8 mouse cellular contexts compared by ENCODE assay signal in the genomic region with DNA sequence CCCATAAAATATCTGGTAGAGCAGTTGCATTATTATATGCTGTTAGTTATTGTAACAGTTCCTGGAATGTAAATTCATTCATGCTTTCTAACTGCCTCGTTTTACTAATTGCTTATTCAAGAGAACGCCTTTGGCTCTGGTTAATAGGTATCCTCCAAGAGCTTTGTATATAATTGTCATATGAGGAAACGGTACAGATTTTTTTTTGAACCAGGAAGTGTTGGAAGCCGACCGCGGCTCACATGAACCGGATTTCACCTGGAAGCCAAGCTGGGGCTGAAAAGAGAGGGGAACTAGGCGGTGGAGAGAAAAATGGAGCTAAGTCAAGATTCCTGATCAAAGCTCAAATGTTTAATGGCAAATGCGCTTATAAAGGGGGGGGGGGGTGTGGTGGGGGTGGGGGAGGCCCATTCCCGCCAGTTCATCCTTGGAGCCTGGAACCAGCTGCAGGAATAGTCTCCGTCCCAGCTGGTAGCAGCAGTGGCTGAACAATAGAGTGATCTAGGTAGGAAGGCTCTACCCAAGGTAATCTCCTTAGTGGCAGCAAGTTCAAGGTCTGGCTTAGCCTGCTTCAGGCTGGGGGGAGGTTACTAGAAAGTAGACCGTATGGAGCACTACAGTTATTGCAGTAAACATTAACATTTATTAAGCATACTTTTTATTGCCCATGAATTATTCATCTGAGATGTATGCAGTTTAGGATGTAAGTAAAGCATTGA. TPM values are rescaled to one million over a fixed set of nuclear protein-coding genes. Genes with fewer than 3 reads are reported as not detected.
DNase-seq lines count a peak whose midpoint lies in the region; ATAC-seq and TF ChIP-seq lines count a peak whose summit lies in the region.

No protein-coding gene starts in this region.

- H3K36me3 ChIP-seq in limb, embryonic 11.5 days (ENCODE audit: control insufficient read depth, insufficient read depth, low read length), result no peaks in the 10 kb centered on the region
- no peaks in the 10 kb centered on the region for H3K36me3 ChIP-seq in neural tube, embryonic 14.5 days (ENCODE audit: control insufficient read depth, insufficient read depth, low read length)

- WGBS in limb, embryonic 11.5 days, result 3% methylated on average over 12 of the region's 12 CpGs
- WGBS in neural tube, embryonic 14.5 days, result 3% methylated on average over 12 of the region's 12 CpGs

- no peaks in the 10 kb centered on the region for H3K4me1 ChIP-seq in limb, embryonic 11.5 days (ENCODE audit: control insufficient read depth, insufficient read depth, low read length)
- H3K4me1 ChIP-seq in neural tube, embryonic 14.5 days (ENCODE audit: control insufficient read depth, insufficient read depth, low read length), result peaks cover 9% of the 10 kb centered on the region; the same call in 1 of the 2 replicates

- no peaks in the 10 kb centered on the region for H3K9me3 ChIP-seq in limb, embryonic 11.5 days (ENCODE audit: control insufficient read depth, low read length)
- no peaks in the 10 kb centered on the region for H3K9me3 ChIP-seq in neural tube, embryonic 14.5 days (ENCODE audit: control insufficient read depth, low read length)

- no peaks in the 10 kb centered on the region for H3K27me3 ChIP-seq in limb, embryonic 11.5 days (ENCODE audit: control insufficient read depth, insufficient read depth, low read length)
- no peaks in the 10 kb centered on the region for H3K27me3 ChIP-seq in neural tube, embryonic 14.5 days (ENCODE audit: control insufficient read depth, insufficient read depth, low read length)

- TF ChIP-seq CTCF in layer of hippocampus, adult 2 months (conservative IDR thresholded peaks at IDR 0.05), result no peak

- intact Hi-C loops in heart, postnatal 10 days (cut with DNase I), result loop anchor here (5.0 to 10.0 kb wide), 3 partner anchors 440 to 768 kb away; a partner anchor contains a TSS

- 0 out of 2 replicates have a peak, but pooled peaks have one; percentile 10 for ATAC-seq in limb, embryonic 11.5 days (ENCODE audit: insufficient number of reproducible peaks, low FRiP score, low TSS enrichment, low read depth)
- ATAC-seq in neural tube, embryonic 14.5 days (ENCODE audit: low read depth), result peak; percentile 50
- no peak for ATAC-seq in megakaryocyte-erythroid progenitor cell, adult 5-6 weeks (replicated peaks; ENCODE audit: low FRiP score, low TSS enrichment, poor library complexity, severe bottlenecking)

- DNase-seq in layer of hippocampus, adult 2 months (ENCODE audit: low spot score in 2 of 2), result no peak
- DNase-seq in layer of hippocampus, adult 8-10 months (ENCODE audit: low spot score in 2 of 2), result no peak
- DNase-seq in ES-CJ7 (ENCODE audit: low read depth, low spot score), result peak; percentile 46
- DNase-seq in embryo, embryonic 9.5 days (ENCODE audit: extremely low spot score), result peak; percentile 6
- DNase-seq in heart, postnatal 10 days, result peak; percentile 9 to 14
- peak; percentile 29 for DNase-seq in limb, embryonic 11.5 days (ENCODE audit: low spot score)

- peak overlapping the region; percentile 18; the same call in 1 of the 2 replicates for H3K9ac ChIP-seq in limb, embryonic 11.5 days (ENCODE audit: low read length)
- peak overlapping the region; percentile 46 for H3K9ac ChIP-seq in neural tube, embryonic 14.5 days (replicated peaks; ENCODE audit: low read depth, low read length)

- peak overlapping the region; percentile 54 for H3K4me2 ChIP-seq in limb, embryonic 11.5 days (ENCODE audit: low read depth, severe bottlenecking)
- H3K4me2 ChIP-seq in neural tube, embryonic 14.5 days (ENCODE audit: low read depth, low read length), result peak overlapping the region; percentile 48

- H3K4me3 ChIP-seq in layer of hippocampus, adult 2 months, result peak overlapping the region; percentile 85
- H3K4me3 ChIP-seq in limb, embryonic 11.5 days (ENCODE audit: low read depth, low read length), result peak overlapping the region; percentile 55
- peak overlapping the region; percentile 63 for H3K4me3 ChIP-seq in neural tube, embryonic 14.5 days (ENCODE audit: low read depth, low read length)

- H3K27ac ChIP-seq in layer of hippocampus, adult 2 months, result peak overlapping the region; percentile 87
- no peak overlapping the region for H3K27ac ChIP-seq in limb, embryonic 11.5 days (replicated peaks; ENCODE audit: low read depth, low read length)
- peak overlapping the region; percentile 69 for H3K27ac ChIP-seq in neural tube, embryonic 14.5 days (ENCODE audit: low read depth, low read length)

RNA-seq across cellular contexts. Expression of a gene that starts 0.8 kb away (rescaled TPM):
- 10 to 100 TPM; 11.3 to 12.1 TPM for total RNA-seq in layer of hippocampus, adult 2 months (2021)
- 10 to 100 TPM; 12.0 to 18.0 (median 12.8) TPM for total RNA-seq in layer of hippocampus, adult 8-10 months (2022)
- 1 to 10 TPM; 4.4 to 6.5 TPM for total RNA-seq in heart, postnatal 10 days (2021)
- polyA plus RNA-seq in limb, embryonic 11.5 days (2014; fragmentation: Nextera tagmentation; extraction: Ambion mirVana), result 25.3 and 25.7 TPM in 2 replicates
- polyA plus RNA-seq in neural tube, embryonic 14.5 days (2014; fragmentation: Nextera tagmentation; extraction: Ambion mirVana), result 41.9 and 48.5 TPM in 2 replicates
- 5.2 and 6.5 TPM in 2 replicates for total RNA-seq in megakaryocyte-erythroid progenitor cell, adult 5-6 weeks (2014; fragmentation: Nextera tagmentation)
- 2.8 and 3.2 TPM in 2 replicates for total RNA-seq in megakaryocyte-erythroid progenitor cell, adult 5-6 weeks (2017)

Comparison
In these comparisons a context has a peak if more than half of its experiments do, and no peak if none do; other contexts are left out.
1. DNase-seq: peak in ES-CJ7 (single experiment), embryo, embryonic 9.5 days (single experiment), heart, postnatal 10 days (2 of 2) and limb, embryonic 11.5 days (single experiment); none in layer of hippocampus, adult 2 months (0 of 2) and layer of hippocampus, adult 8-10 months (0 of 2).
2. Peak in every context shown above with its lines, with median percentiles within 50 percentile points of each other: H3K4me3 ChIP-seq.